Mouse (Mus musculus) spleen, adult 2 months (tissue): ENCODE measurements at regions not wholly inside any gene's neighbourhood (a gene's known extent, or its start where the extent isn't known, plus 50 kb on each side); places are given as distances from the start of the nearest gene placed in this dataset.

Source experiments
- CTCF ChIP-seq: fragments of 200-500 bp; IDR thresholded peaks from 2 replicates; pipeline ENCODE4 v1.5.1; 2011; ENCODE audit warnings: mild to moderate bottlenecking, inconsistent platforms; ENCODE audit not compliant: insufficient read depth, insufficient read length, insufficient replicate concordance; ENCODE audit errors: extremely low read depth
- POLR2A ChIP-seq: fragments of 200-500 bp; IDR thresholded peaks from 2 replicates; pipeline ENCODE4 v1.6.1; 2011; ENCODE audit warnings: low read depth, low read length, inconsistent platforms

GRCm38 (mm10) chr4:71613720-71614119 lies 144.0 kb downstream of the Gm11232 start:
- TF ChIP-seq POLR2A (no peak), CTCF (no peak)
